Mouse (Mus musculus): ENCODE results near the gene Vsig8. TPM values are rescaled to one million over a fixed set of nuclear protein-coding genes. Genes with fewer than 3 reads are reported as not detected.

Gene Vsig8
- polyA plus RNA-seq, 1 experiment = 1.9 TPM

- Histone ChIP-seq H3K4me1 (replicated peaks; ENCODE audit: control insufficient read depth, insufficient read depth, low read length) (no peaks in the 10 kb centered on the region), H3K4me3 (ENCODE audit: control insufficient read depth, insufficient read depth, low read length) (no peak overlapping the region), H3K36me3 (ENCODE audit: control insufficient read depth, insufficient read depth, low read length) (no peaks in the 10 kb centered on the region), H3K27ac (ENCODE audit: control insufficient read depth, insufficient read depth, low read length) (no peak overlapping the region), H3K27me3 (ENCODE audit: control insufficient read depth, insufficient read depth, low read length) (no peaks in the 10 kb centered on the region)
- 63% methylated on average over 6 of the region's 6 CpGs for WGBS
- TF ChIP-seq POLR2A (IDR thresholded peaks at IDR 0.05; ENCODE audit: control insufficient read depth, extremely low read depth, insufficient read depth, low read length, poor library complexity) (no peak), CTCF (IDR thresholded peaks at IDR 0.05; ENCODE audit: borderline replicate concordance, control insufficient read depth, extremely low read depth, insufficient read depth, low read length, poor library complexity) (no peak)
- no peak for DNase-seq
These were observed 15.9 kb upstream of the Vsig8 start for GRCm38 (mm10) chr1:172539827-172540226.

GRCm38 (mm10) chr1:172540283-172540820, 15.4 kb upstream of the Vsig8 start:
- no peak overlapping the region for H3K27ac ChIP-seq (ENCODE audit: control insufficient read depth, insufficient read depth, low read length)
- H3K4me3 ChIP-seq (ENCODE audit: control insufficient read depth, insufficient read depth, low read length) = no peak overlapping the region
- no peaks in the 10 kb centered on the region for H3K4me1 ChIP-seq (replicated peaks; ENCODE audit: control insufficient read depth, insufficient read depth, low read length)
- no peaks in the 10 kb centered on the region for H3K27me3 ChIP-seq (ENCODE audit: control insufficient read depth, insufficient read depth, low read length)
- 87% methylated on average over 11 of the region's 11 CpGs for WGBS
- TF ChIP-seq POLR2A (IDR thresholded peaks at IDR 0.05; ENCODE audit: control insufficient read depth, extremely low read depth, insufficient read depth, low read length, poor library complexity) (no peak), CTCF (IDR thresholded peaks at IDR 0.05; ENCODE audit: borderline replicate concordance, control insufficient read depth, extremely low read depth, insufficient read depth, low read length, poor library complexity) (no peak)
- DNase-seq = no peak
- H3K36me3 ChIP-seq (ENCODE audit: control insufficient read depth, insufficient read depth, low read length) = no peaks in the 10 kb centered on the region

GRCm38 (mm10) chr1:172546062-172546461, 9.7 kb upstream of the Vsig8 start:
- Histone ChIP-seq H3K4me3 (ENCODE audit: control insufficient read depth, insufficient read depth, low read length) (no peak overlapping the region), H3K4me1 (replicated peaks; ENCODE audit: control insufficient read depth, insufficient read depth, low read length) (peaks cover 24% of the 10 kb centered on the region), H3K27me3 (ENCODE audit: control insufficient read depth, insufficient read depth, low read length) (no peaks in the 10 kb centered on the region), H3K36me3 (ENCODE audit: control insufficient read depth, insufficient read depth, low read length) (no peaks in the 10 kb centered on the region), H3K27ac (ENCODE audit: control insufficient read depth, insufficient read depth, low read length) (no peak overlapping the region)
- 94% methylated on average over 4 of the region's 4 CpGs for WGBS
- TF ChIP-seq CTCF (IDR thresholded peaks at IDR 0.05; ENCODE audit: borderline replicate concordance, control insufficient read depth, extremely low read depth, insufficient read depth, low read length, poor library complexity) (no peak), POLR2A (IDR thresholded peaks at IDR 0.05; ENCODE audit: control insufficient read depth, extremely low read depth, insufficient read depth, low read length, poor library complexity) (no peak)
- no peak for DNase-seq

GRCm38 (mm10) chr1:172548501-172548900, 7.2 kb upstream of the Vsig8 start:
- H3K36me3 ChIP-seq (ENCODE audit: control insufficient read depth, insufficient read depth, low read length) = no peaks in the 10 kb centered on the region
- DNase-seq = peak; percentile 50
- peak overlapping the region; percentile 61; the same call in 1 of the 2 replicates for H3K27ac ChIP-seq (ENCODE audit: control insufficient read depth, insufficient read depth, low read length)
- peaks cover 24% of the 10 kb centered on the region for H3K4me1 ChIP-seq (replicated peaks; ENCODE audit: control insufficient read depth, insufficient read depth, low read length)
- TF ChIP-seq CTCF (IDR thresholded peaks at IDR 0.05; ENCODE audit: borderline replicate concordance, control insufficient read depth, extremely low read depth, insufficient read depth, low read length, poor library complexity) (no peak), POLR2A (IDR thresholded peaks at IDR 0.05; ENCODE audit: control insufficient read depth, extremely low read depth, insufficient read depth, low read length, poor library complexity) (no peak)
- H3K4me3 ChIP-seq (ENCODE audit: control insufficient read depth, insufficient read depth, low read length) = peak overlapping the region; percentile 44
- WGBS = 2% methylated on average over 7 of the region's 7 CpGs
- no peaks in the 10 kb centered on the region for H3K27me3 ChIP-seq (ENCODE audit: control insufficient read depth, insufficient read depth, low read length)

- Histone ChIP-seq H3K27ac (ENCODE audit: control insufficient read depth, insufficient read depth, low read length) (no peak overlapping the region), H3K36me3 (ENCODE audit: control insufficient read depth, insufficient read depth, low read length) (no peaks in the 10 kb centered on the region), H3K4me3 (ENCODE audit: control insufficient read depth, insufficient read depth, low read length) (no peak overlapping the region), H3K27me3 (ENCODE audit: control insufficient read depth, insufficient read depth, low read length) (no peaks in the 10 kb centered on the region), H3K4me1 (replicated peaks; ENCODE audit: control insufficient read depth, insufficient read depth, low read length) (peaks cover 24% of the 10 kb centered on the region)
- TF ChIP-seq POLR2A (IDR thresholded peaks at IDR 0.05; ENCODE audit: control insufficient read depth, extremely low read depth, insufficient read depth, low read length, poor library complexity) (no peak), CTCF (IDR thresholded peaks at IDR 0.05; ENCODE audit: borderline replicate concordance, control insufficient read depth, extremely low read depth, insufficient read depth, low read length, poor library complexity) (no peak)
- 6% methylated on average over 2 of the region's 2 CpGs for WGBS
- no peak for DNase-seq
These were observed 6.4 kb upstream of the Vsig8 start for GRCm38 (mm10) chr1:172549314-172549713.

- 4% methylated on average over 8 of the region's 8 CpGs for WGBS
- Histone ChIP-seq H3K27ac (ENCODE audit: control insufficient read depth, insufficient read depth, low read length) (no peak overlapping the region), H3K4me3 (ENCODE audit: control insufficient read depth, insufficient read depth, low read length) (peak overlapping the region; percentile 52), H3K27me3 (ENCODE audit: control insufficient read depth, insufficient read depth, low read length) (no peaks in the 10 kb centered on the region), H3K4me1 (replicated peaks; ENCODE audit: control insufficient read depth, insufficient read depth, low read length) (peaks cover 24% of the 10 kb centered on the region), H3K36me3 (ENCODE audit: control insufficient read depth, insufficient read depth, low read length) (no peaks in the 10 kb centered on the region)
- TF ChIP-seq CTCF (IDR thresholded peaks at IDR 0.05; ENCODE audit: borderline replicate concordance, control insufficient read depth, extremely low read depth, insufficient read depth, low read length, poor library complexity) (no peak), POLR2A (IDR thresholded peaks at IDR 0.05; ENCODE audit: control insufficient read depth, extremely low read depth, insufficient read depth, low read length, poor library complexity) (no peak)
- no peak for DNase-seq
These were observed 6.0 kb upstream of the Vsig8 start for GRCm38 (mm10) chr1:172549717-172550116.

GRCm38 (mm10) chr1:172550551-172550951, 5.2 kb upstream of the Vsig8 start:
- no peak overlapping the region for H3K27ac ChIP-seq (ENCODE audit: control insufficient read depth, insufficient read depth, low read length)
- peak overlapping the region; percentile 52 for H3K4me3 ChIP-seq (ENCODE audit: control insufficient read depth, insufficient read depth, low read length)
- peaks cover 24% of the 10 kb centered on the region for H3K4me1 ChIP-seq (replicated peaks; ENCODE audit: control insufficient read depth, insufficient read depth, low read length)
- no peaks in the 10 kb centered on the region for H3K27me3 ChIP-seq (ENCODE audit: control insufficient read depth, insufficient read depth, low read length)
- DNase-seq = peak; percentile 43
- TF ChIP-seq POLR2A (IDR thresholded peaks at IDR 0.05; ENCODE audit: control insufficient read depth, extremely low read depth, insufficient read depth, low read length, poor library complexity) = 0 out of 2 replicates have a peak, but pooled peaks have one; percentile 14
- TF ChIP-seq CTCF (IDR thresholded peaks at IDR 0.05; ENCODE audit: borderline replicate concordance, control insufficient read depth, extremely low read depth, insufficient read depth, low read length, poor library complexity) = no peak
- under 1% methylated on average over 8 of the region's 8 CpGs for WGBS
- no peaks in the 10 kb centered on the region for H3K36me3 ChIP-seq (ENCODE audit: control insufficient read depth, insufficient read depth, low read length)
